Mouse (Mus musculus): ENCODE data around the gene Hoxb2.

Gene Hoxb2

DNA sequence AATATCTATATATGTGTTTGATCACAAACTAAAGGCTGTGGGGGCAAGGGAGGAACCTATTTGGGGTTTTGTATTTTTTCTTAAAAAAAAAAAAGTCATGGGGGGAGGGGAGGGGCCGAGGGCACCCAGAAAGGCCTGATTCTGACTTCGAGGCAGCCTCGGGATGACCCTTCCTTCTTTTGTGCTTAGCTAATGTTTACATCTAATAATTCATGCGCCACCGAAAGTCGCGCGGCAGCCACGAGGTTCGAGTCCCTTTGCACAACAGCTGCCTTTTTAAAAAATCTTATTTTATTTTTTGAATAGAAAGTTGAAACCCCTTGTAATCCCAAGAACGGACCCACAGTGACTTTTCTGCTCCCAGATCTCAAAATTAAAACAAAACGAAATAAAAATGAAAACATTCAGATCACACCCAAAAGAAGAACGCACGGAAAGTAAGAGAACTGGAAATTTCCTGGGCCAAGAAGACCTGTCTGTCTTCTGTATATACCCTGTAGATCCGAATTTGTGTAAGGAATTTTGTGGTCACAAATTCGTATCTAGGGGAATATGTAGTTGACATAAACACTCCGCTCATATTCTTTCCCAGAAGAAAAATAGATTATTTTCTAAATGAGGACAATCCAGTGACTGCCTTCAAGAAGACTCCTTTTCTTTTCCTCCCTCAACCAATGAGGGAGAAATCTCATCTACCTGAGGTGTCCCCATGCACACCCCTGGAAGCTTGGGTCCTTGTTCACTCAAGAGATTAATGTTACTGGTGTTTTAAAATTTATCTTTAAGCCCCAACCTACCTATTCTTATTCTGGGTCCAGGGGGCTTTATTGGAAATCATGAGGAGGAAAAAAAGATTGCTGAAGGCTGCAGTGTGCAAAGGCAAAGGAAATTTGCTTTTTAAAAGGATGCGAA lies 33.4 kb upstream of the Hoxb2 start:
- no peak for DNase-seq (ENCODE audit: low read depth)

DNA sequence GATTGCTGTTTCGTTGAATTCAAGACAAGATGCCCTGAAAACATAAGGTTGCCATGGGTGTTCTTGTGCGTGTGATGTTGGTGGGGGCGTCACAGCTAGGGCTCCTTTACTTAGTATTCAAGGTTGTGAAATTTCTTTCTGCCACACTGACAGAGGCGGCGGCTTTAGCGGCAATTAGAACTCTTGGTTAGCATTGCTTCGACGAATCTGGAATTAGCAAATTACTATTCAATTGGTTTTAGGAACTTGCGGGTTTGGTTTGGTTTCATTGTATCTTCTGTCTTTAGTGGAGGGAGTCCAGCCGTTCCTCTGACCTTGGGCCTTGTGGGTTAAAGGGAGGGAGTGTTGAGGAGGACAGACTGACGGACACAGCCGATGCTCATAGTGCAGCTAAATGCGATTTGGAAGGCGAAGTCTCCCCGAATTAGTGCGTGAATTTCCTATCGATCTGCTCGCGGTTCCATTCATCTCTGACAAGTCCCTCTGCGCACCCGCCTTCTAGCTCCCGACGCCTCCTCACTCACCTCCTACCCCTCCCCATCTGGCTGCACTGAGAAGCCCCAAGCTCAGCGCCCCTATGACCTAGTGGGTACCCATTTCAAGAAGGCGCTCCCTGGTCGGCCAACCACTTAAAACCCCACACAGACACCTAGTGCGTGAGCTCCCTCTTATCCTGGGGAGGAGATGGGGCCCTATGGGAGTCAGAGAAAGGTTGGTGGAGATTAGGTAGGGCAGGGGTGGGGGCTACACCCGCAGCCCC lies 32.5 kb upstream of the Hoxb2 start, which contains the start of gene Hoxb4:
Hoxb4 (plus strand) TSS at position 660 of the 760 bp plus-strand sequence.
- no peak for DNase-seq (ENCODE audit: low read depth)

- DNase-seq (ENCODE audit: low read depth), result peak; percentile 69
These were observed 31.8 kb upstream of the Hoxb2 start for GRCm38 (mm10) chr11:96318368-96319070.

DNA sequence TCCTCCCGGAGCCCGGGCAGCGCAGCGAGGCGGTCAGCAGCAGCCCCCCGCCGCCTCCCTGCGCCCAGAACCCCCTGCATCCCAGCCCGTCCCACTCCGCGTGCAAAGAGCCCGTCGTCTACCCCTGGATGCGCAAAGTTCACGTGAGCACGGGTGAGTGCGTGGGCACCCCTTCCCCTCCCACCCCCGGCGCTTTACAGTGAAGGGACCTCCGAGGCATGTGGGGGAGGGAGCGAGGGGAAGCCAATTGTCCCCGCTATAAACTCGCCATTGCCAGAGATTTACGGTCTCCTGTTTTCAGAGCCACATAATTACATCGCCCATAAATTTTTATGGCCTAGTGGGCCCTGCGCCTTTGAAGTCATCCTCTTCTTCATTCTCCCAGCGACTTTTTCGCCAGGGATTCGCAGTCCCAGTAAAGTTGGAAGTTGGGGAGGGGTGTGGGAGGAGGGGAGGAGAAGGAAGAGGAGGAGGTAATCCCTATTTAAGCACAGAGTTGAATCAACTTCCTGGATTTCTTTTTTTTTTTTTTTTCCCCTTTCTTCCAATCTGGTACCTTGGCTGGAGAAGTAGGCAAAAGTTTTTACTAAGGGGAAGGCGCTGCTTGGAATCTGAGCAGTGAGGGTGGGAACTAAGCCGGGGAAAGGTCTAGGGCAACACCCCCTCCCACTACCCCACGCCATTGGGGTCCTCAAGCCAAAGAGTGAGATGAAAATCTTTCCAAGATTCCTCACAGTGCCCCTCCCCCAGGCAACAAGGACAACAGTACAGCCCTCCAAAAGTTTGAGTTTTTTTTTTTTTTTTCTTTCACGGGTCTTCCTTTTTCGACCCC lies 31.0 kb upstream of the Hoxb2 start:
- no peak for DNase-seq (ENCODE audit: low read depth)

GRCm38 (mm10) chr11:96319910-96320309 lies 30.4 kb upstream of the Hoxb2 start:
- DNase-seq (ENCODE audit: low read depth), result no peak

- DNase-seq (ENCODE audit: low read depth), result no peak
These were observed 29.6 kb upstream of the Hoxb2 start for GRCm38 (mm10) chr11:96320688-96321087.

- no peak for DNase-seq (ENCODE audit: low read depth)
These were observed 28.5 kb upstream of the Hoxb2 start for GRCm38 (mm10) chr11:96321846-96322245.

GRCm38 (mm10) chr11:96322738-96323137 lies 27.6 kb upstream of the Hoxb2 start:
- DNase-seq (ENCODE audit: low read depth), result no peak

- no peak for DNase-seq (ENCODE audit: low read depth)
These were observed 27.2 kb upstream of the Hoxb2 start, which contains the start of gene Hoxb3 for GRCm38 (mm10) chr11:96323154-96323553. TSS of gene Hoxb3 (plus strand) at chr11:96323326.

- no peak for DNase-seq (ENCODE audit: low read depth)
These were observed 26.2 kb upstream of the Hoxb2 start for GRCm38 (mm10) chr11:96324125-96324524.

GRCm38 (mm10) chr11:96324965-96325364 lies 25.4 kb upstream of the Hoxb2 start:
- DNase-seq (ENCODE audit: low read depth), result no peak

DNA sequence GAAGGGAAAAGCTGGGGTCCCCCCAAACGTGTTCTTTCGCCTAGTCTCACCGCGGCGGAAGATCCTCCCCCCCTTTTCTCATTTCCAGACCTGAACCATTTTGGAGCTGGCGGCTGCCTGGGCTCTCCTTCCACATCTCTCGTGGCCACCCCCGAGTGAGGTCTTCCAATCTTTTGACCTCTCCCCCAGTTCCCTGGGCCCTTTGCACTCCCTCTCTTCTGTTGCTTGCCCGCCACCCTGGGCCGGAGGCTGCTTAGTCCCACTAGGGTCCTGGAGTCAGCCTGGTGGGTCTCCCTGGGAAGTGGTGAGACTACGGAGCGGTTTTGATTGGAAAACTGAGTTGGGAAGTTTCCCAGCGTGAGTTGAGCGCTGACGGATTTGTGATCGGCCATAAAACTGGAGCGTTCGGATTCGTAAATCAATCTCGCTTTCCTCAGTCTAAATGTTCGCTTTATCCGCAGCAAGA lies 24.5 kb upstream of the Hoxb2 start:
- no peak for DNase-seq (ENCODE audit: low read depth)

GRCm38 (mm10) chr11:96326705-96327104 lies 23.6 kb upstream of the Hoxb2 start:
- no peak for DNase-seq (ENCODE audit: low read depth)

DNA sequence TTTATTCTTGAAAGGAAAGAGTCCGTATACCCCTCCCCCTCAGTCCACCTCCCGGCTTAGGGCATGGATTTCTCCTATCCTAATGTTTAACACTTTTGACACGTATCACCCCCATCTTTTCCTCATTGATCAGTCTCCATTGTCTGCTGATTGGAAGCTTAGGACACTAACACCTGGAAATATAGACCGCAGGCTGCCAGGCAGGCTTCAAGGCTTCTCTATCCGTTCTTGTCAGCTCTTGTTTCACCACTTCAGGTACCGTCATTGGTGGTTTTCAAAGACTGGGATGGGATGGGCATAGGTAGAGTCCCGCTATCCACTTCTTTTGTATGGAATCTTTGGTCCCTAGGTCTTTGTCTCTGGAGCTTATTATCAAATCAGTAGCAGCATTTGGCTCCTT lies 23.2 kb upstream of the Hoxb2 start:
- DNase-seq (ENCODE audit: low read depth), result no peak

GRCm38 (mm10) chr11:96327750-96328149 lies 22.6 kb upstream of the Hoxb2 start:
- DNase-seq (ENCODE audit: low read depth), result no peak

DNA sequence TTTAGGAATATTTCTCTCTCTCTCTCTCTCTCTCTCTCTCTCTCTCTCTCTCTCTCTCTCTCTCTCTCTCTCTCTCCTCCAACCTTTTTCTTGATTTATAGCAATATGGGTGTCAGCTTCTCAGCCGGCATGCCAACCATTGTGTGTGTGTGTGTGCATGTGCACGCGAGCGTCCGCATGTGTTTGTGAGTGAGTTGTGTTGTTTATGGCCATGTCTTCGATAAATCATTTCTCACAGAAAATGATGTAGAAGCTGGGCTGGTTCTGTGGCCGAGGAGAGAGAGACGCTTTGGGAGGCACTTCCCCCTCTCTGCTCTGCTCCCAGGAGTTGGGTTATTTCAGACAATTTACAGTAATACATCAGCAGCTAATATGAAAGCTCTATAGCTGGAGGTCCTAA lies 21.7 kb upstream of the Hoxb2 start:
- no peak for DNase-seq (ENCODE audit: low read depth)

DNA sequence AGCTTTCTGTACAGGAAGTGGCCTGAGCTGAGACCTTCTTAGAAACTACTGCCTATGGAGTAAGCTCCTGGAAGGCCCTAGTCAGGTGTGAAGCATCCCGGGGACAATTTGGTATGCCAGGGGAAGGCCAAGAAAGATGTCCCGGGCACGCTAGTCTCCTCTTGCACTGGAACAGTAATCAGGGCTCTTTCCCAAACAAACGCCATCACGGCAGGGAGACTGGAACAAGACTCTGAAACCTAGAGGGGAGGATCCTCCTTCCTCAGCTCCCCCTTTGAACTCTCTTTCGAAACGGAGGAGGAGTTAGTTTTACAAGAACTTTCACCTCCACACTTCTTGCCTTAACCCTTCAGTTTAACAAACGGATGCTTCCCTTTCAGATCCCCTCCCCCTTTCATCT lies 18.2 kb upstream of the Hoxb2 start:
- DNase-seq (ENCODE audit: low read depth), result no peak

- no peak for DNase-seq (ENCODE audit: low read depth)
These were observed 17.7 kb upstream of the Hoxb2 start for GRCm38 (mm10) chr11:96332618-96333032.

DNA sequence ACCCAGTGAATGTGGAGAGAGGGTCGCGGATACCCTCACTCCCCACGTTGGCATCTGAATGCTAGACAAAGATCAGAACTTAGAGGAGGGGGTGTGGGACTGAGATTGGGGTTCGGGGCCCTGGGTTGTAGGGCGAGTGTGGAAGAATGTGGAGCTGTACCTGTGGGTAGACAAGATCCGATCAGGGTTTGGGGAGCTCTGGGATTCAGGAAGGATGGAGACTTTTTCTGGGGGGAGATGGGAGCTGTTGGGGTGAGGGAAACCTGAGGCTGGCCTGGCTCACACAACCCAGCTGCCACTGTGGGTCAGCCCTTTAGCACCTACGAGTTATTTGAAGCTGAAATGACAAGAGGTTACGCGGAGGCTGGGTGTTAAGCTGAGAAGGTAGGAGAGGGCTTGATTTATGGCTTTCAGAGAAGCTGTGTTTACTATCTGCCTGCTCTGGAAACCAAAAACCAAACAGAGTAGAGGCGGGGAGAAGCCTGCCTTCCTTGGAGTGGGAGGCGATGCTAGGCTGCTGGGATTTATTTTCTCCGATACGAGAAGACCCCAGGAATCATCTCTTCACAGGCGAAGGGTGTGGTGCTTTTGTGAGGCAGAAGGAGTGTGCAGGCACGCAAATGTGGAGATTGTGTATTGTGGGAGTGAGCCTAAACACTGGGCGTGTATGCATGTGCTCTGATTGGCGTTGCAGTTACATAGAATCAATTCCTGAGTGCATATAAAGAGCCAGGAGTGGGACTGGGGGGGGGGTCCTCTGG lies 16.9 kb upstream of the Hoxb2 start:
- no peak for DNase-seq (ENCODE audit: low read depth)

GRCm38 (mm10) chr11:96334002-96334364 lies 16.3 kb upstream of the Hoxb2 start:
- no peak for DNase-seq (ENCODE audit: low read depth)

DNA sequence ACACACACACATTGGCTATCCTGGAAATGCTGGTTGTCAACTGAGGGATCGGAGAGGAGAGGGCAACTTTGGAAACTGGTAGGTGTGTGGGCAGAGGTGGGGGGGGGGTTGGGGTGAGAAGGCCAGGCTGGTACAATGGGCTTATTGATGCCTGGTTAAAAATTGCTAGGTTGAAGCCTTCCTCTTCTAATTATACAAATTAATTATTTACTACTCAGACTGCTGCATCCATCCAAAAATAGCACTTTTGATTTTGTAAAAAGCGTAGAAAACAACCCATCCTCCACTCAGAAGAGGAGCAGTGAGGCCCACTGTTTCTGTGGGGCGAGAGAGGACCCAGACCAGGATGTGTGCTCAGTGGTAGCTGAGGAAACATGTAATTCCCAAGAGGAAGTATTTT lies 15.3 kb upstream of the Hoxb2 start:
- no peak for DNase-seq (ENCODE audit: low read depth)
